Mouse (Mus musculus): ENCODE data around the gene Fdx1. TPM values are rescaled to one million over a fixed set of nuclear protein-coding genes. Genes with fewer than 3 reads are reported as not detected.

The Fdx1 gene
- polyA plus RNA-seq, 1 experiment from 2014 or later, result 66.9 TPM

DNA sequence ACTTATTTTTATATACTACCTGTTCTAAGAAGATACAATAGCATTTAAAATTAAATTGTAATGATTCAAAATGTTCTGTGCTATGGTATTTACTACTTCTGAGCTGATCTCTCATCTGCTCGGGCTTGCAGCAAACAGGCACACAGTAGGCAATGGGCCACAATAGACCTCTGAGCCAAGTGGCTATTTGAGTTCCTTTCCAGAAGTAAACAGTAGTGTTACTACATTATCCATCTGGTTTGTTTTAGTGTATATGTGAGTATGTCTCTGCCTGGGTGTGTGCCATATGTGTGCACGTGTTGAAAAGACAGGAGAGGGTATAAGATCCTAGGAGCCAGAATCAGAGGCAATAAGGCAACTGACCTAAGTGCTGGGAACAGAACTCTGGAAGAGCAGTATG, 6.9 kb downstream of the Fdx1 start:
- 86% methylated on average over 2 of the region's 2 CpGs for WGBS
- H3K4me1 ChIP-seq, result peaks cover 5% of the 10 kb centered on the region
- H3K36me3 ChIP-seq, result peaks cover 27% of the 10 kb centered on the region
- no peak overlapping the region for H3K4me3 ChIP-seq
- no peak for DNase-seq (ENCODE audit: low spot score)
- no peak overlapping the region for H3K27ac ChIP-seq
- H3K27me3 ChIP-seq (ENCODE audit: low read depth, poor library complexity, severe bottlenecking), result no peaks in the 10 kb centered on the region
- H3K9me3 ChIP-seq (replicated peaks), result no peaks in the 10 kb centered on the region

DNA sequence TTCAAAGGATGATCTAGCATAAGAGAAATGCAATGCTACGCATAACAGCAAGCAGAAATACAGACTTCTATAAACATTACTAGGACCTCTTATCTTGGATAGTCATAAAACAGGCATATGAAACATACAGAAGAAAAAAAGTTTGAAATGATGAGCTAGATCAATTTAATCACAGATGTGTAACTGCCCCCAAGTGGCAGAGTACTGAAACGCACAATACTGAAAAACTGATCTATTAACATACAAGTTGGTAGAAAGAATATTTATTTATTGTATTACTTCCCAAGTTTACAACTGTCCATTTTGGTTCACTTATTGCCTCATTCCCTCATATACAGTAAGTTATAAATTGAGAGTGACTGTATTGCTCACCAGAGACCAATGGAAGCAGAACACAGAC, 12.0 kb downstream of the Fdx1 start:
- Histone ChIP-seq H3K4me3 (no peak overlapping the region), H3K9me3 (replicated peaks) (no peaks in the 10 kb centered on the region), H3K4me1 (no peaks in the 10 kb centered on the region), H3K27me3 (ENCODE audit: low read depth, poor library complexity, severe bottlenecking) (no peaks in the 10 kb centered on the region), H3K27ac (no peak overlapping the region), H3K36me3 (peaks cover 33% of the 10 kb centered on the region)
- WGBS, result 79% methylated on average over 2 of the region's 2 CpGs
- DNase-seq (ENCODE audit: low spot score), result no peak

DNA sequence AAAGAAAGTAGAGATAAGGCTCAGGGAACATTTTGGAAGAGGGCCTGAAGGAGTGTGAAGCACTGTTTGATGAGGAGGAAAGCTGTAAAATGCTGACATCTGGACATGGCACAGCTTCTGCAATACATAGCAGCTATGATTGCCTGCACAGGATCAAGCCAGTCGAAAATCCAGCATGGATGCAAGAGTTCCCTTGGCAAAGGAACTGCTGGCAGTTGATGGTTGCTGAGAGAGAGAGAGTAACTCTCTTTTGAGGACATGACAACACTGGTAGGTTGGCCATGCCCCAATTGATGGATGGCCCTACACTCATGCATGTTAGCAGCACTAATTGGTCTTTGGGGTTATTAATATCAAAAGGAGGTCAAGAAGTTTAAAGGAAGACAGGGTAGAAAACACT, 12.7 kb downstream of the Fdx1 start:
- Histone ChIP-seq H3K27me3 (ENCODE audit: low read depth, poor library complexity, severe bottlenecking) (no peaks in the 10 kb centered on the region), H3K36me3 (peaks cover 34% of the 10 kb centered on the region), H3K4me1 (no peaks in the 10 kb centered on the region), H3K9me3 (replicated peaks) (no peaks in the 10 kb centered on the region), H3K4me3 (no peak overlapping the region), H3K27ac (no peak overlapping the region)
- WGBS, result 82% methylated on average over 1 of the region's 1 CpGs
- DNase-seq (ENCODE audit: low spot score), result no peak

DNA sequence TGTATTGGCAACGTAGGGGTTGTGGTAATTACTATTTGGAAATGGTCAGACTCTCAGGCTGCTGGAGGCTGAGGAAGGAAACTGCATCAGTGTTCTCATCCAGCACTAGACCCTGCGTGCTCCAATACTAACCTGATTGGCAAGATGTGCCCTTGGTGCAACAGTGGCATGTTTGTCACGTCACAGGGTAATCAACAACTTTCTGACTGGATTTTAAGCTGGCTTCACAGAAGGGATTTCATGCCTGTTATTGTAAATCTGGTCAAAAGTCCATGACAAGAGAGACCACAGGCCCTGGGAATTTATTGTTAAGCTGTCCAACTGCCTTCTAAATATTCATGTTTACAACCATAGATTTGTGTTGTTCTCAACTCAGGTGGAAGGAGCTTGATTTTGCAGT, 13.1 kb downstream of the Fdx1 start:
- peaks cover 31% of the 10 kb centered on the region for H3K36me3 ChIP-seq
- WGBS, result 91% methylated on average over 3 of the region's 3 CpGs
- H3K27me3 ChIP-seq (ENCODE audit: low read depth, poor library complexity, severe bottlenecking), result no peaks in the 10 kb centered on the region
- no peak overlapping the region for H3K4me3 ChIP-seq
- H3K9me3 ChIP-seq (replicated peaks), result no peaks in the 10 kb centered on the region
- H3K4me1 ChIP-seq, result no peaks in the 10 kb centered on the region
- no peak for DNase-seq (ENCODE audit: low spot score)
- H3K27ac ChIP-seq, result no peak overlapping the region

DNA sequence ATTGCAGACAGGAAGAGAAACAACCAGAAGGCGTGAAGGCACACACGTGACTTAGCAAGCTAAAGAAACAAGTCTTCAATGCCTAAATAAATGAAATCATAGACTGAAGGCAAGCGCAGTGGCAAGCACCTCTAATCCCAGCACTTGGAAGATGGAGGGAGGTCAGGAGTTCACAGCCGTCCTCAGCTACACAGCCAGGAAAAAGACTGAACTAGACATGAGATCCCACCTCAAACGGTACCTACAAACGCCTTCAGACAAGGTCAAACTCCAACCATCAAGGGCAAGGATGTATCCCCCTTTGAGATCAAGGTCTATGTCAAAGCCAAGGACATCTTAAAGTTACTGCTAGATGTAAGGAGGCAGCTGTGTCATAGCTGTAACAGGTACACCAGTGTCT, 19.4 kb downstream of the Fdx1 start:
- H3K27ac ChIP-seq, result no peak overlapping the region
- H3K9me3 ChIP-seq (replicated peaks), result no peaks in the 10 kb centered on the region
- DNase-seq (ENCODE audit: low spot score), result no peak
- peaks cover 29% of the 10 kb centered on the region for H3K36me3 ChIP-seq
- H3K27me3 ChIP-seq (ENCODE audit: low read depth, poor library complexity, severe bottlenecking), result no peaks in the 10 kb centered on the region
- WGBS, result 88% methylated on average over 6 of the region's 6 CpGs
- no peaks in the 10 kb centered on the region for H3K4me1 ChIP-seq
- no peak overlapping the region for H3K4me3 ChIP-seq

DNA sequence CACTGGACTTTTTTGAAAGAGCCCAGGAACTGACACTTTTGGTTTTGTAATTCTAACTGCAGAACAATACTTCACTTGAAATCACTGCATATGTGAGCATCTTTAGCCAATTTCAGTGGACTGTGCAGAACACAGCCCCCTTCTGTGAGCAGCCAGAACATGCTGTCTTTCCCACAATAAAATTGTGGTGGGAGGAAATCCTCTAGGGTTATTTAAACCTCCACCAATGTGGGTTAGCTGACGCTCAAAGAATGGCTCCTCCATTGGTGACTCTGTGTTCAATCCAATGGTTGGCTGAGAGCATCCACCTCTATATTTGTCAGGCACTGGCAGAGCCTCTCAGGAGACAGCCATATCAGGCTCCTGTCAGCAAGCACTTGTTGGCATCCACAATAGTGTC, 28.7 kb downstream of the Fdx1 start:
- WGBS, result 82% methylated on average over 1 of the region's 1 CpGs
- no peaks in the 10 kb centered on the region; the same call in 1 of the 2 replicates for H3K4me1 ChIP-seq
- H3K27me3 ChIP-seq (ENCODE audit: low read depth, poor library complexity, severe bottlenecking), result no peaks in the 10 kb centered on the region
- no peaks in the 10 kb centered on the region for H3K36me3 ChIP-seq
- H3K27ac ChIP-seq, result no peak overlapping the region
- no peak for DNase-seq (ENCODE audit: low spot score)
- H3K9me3 ChIP-seq (replicated peaks), result no peaks in the 10 kb centered on the region
- no peak overlapping the region for H3K4me3 ChIP-seq

DNA sequence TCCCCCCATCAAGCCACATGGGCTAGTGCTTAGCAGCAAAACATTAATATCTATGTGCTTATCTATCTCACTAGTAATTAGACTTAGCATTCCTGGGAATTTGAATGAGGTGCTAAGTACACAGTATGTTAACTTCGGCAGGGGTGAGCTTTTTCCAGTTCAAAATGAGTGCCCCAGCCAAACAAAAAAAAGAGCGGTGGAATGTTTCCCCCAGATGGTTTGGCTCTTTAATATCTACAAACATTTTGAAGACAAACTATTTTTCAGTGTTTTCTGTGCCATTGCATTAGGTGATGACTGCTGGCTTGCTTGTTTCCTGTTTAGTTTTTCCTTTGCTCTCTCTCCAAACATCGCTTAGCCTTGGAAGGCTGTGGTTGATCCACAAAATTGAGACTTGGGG, 31.4 kb downstream of the Fdx1 start:
- Histone ChIP-seq H3K4me3 (no peak overlapping the region), H3K27me3 (ENCODE audit: low read depth, poor library complexity, severe bottlenecking) (no peaks in the 10 kb centered on the region), H3K9me3 (replicated peaks) (no peaks in the 10 kb centered on the region), H3K36me3 (no peaks in the 10 kb centered on the region), H3K4me1 (peaks cover 19% of the 10 kb centered on the region), H3K27ac (no peak overlapping the region)
- WGBS, result 91% methylated on average over 3 of the region's 3 CpGs
- no peak for DNase-seq (ENCODE audit: low spot score)

DNA sequence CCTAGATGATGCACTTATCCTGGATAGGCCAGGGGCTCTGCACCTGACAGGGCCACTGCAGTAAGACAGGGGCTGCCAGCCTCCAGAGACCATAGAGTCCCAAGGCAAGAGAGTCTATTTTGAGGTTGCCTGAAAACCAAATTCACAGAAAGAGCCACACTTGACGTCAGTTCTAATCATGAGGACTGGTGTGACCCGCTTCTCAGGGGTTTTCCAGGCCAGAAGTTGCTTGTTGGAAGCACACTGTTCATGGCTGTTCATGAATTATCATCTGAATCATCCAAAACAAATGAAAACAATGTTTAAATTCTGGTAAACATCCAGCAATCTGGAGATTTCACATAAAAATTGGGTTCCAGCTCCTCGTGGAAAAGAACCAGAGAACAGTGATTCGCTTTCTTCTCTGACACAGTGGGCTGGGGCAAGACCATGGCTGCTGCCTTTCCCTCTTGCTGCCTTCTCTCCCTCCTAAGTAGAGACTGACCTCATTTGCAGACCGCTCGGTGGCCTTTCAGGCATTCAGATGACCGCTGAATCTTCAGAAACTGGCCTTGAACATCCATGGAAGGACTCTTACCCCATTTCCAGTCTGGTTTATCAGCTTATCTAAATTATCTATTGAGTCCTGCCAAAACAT, 32.2 kb downstream of the Fdx1 start:
- no peak overlapping the region for H3K27ac ChIP-seq
- H3K36me3 ChIP-seq, result no peaks in the 10 kb centered on the region
- H3K4me3 ChIP-seq, result no peak overlapping the region
- no peak for DNase-seq (ENCODE audit: low spot score)
- 93% methylated on average over 7 of the region's 7 CpGs for WGBS
- no peaks in the 10 kb centered on the region for H3K27me3 ChIP-seq (ENCODE audit: low read depth, poor library complexity, severe bottlenecking)
- peaks cover 19% of the 10 kb centered on the region for H3K4me1 ChIP-seq
- H3K9me3 ChIP-seq (replicated peaks), result no peaks in the 10 kb centered on the region

DNA sequence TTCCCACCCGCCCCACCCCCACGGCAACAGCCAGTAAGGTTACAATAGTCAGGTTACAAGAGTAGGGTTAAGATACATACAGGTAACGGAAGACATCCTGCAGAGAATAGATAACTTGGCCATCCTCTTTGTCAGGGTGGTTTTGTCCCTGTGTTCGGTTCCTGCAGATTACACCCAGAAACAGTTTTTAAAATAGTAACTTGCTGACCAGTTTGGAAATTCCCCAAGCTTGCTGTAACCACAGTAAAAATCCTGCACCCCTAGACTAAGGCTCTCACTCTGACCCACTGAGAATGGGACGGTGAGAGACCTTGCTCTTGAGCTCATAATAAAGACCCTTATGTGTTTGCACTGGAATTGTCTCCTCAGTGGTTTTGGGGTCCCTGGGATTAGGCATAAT, 33.4 kb downstream of the Fdx1 start:
- Histone ChIP-seq H3K4me3 (no peak overlapping the region), H3K36me3 (no peaks in the 10 kb centered on the region), H3K9me3 (replicated peaks) (no peaks in the 10 kb centered on the region), H3K27ac (no peak overlapping the region), H3K27me3 (ENCODE audit: low read depth, poor library complexity, severe bottlenecking) (no peaks in the 10 kb centered on the region), H3K4me1 (peaks cover 19% of the 10 kb centered on the region)
- 86% methylated on average over 5 of the region's 5 CpGs for WGBS
- no peak for DNase-seq (ENCODE audit: low spot score)

DNA sequence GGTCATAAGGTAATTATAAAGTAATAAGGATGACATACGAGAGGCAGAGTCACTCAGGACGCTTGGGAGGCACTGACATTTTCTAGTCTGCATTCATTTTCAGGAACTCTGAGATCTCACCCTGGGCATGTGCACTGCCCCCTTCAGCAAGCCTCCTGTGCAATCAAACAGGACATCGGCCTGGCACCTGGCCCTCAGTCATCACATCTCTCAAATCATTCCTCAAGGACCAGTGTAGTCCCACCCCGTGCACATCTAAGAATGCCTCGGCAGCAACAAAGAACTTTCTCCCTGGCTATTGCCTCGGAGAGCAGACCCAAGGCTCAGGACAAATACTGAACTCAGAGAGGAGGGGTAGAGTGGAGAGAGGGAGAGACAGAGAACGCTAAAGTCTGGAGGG, 34.7 kb downstream of the Fdx1 start:
- WGBS, result 59% methylated on average over 7 of the region's 7 CpGs
- H3K4me3 ChIP-seq, result no peak overlapping the region
- H3K9me3 ChIP-seq (replicated peaks), result no peaks in the 10 kb centered on the region
- no peak for DNase-seq (ENCODE audit: low spot score)
- no peaks in the 10 kb centered on the region for H3K36me3 ChIP-seq
- peak overlapping the region; percentile 66; the same call in 1 of the 2 replicates for H3K27ac ChIP-seq
- peaks cover 19% of the 10 kb centered on the region for H3K4me1 ChIP-seq
- no peaks in the 10 kb centered on the region for H3K27me3 ChIP-seq (ENCODE audit: low read depth, poor library complexity, severe bottlenecking)

DNA sequence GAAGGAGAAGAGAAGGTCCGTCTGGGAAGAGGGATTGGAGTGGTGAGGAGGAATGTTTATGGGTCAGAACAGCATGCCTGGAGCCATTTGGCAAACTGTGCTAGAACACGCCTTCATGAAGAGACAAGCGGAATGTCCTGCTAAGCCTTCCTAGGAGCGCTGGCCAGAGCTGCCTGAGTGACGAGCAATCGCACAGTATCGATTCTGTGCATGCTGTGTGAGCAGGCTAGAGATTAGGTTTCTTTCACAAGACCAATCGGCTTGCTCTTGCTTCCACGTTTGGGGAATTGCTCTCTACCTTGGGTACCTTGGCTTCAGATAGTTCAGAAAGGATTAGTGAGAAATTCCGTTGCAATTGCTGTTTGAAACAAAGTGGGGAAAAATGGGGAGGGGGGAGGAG, 35.2 kb downstream of the Fdx1 start:
- H3K4me1 ChIP-seq, result peaks cover 19% of the 10 kb centered on the region
- H3K36me3 ChIP-seq, result no peaks in the 10 kb centered on the region
- no peaks in the 10 kb centered on the region for H3K27me3 ChIP-seq (ENCODE audit: low read depth, poor library complexity, severe bottlenecking)
- 44% methylated on average over 10 of the region's 10 CpGs for WGBS
- H3K27ac ChIP-seq, result 0 out of 2 replicates have a peak overlapping the region, but pooled peaks have one; percentile 36
- H3K9me3 ChIP-seq (replicated peaks), result no peaks in the 10 kb centered on the region
- no peak overlapping the region for H3K4me3 ChIP-seq
- DNase-seq (ENCODE audit: low spot score), result peak; percentile 47

DNA sequence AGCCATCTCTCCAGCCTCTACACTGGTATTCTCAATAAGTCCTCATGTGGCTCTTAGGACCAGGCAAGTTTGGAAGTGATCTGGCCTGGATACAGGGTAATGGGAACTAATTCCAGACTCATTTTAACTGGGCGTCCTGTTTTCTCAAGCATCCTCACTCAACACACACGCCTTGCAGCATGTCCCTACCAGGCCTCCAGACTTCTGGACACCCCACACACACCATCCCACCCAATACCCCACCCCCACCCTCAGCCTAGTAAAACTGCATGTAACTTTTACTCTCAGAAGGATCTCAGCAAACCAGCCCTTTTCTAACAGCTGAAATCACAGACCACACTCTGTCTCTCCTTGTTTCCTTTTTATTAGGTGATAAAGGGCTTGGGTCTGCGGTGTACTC, 35.7 kb downstream of the Fdx1 start:
- peak; percentile 28 for DNase-seq (ENCODE audit: low spot score)
- WGBS, result 50% methylated on average over 3 of the region's 3 CpGs
- Histone ChIP-seq H3K4me1 (peaks cover 19% of the 10 kb centered on the region), H3K27me3 (ENCODE audit: low read depth, poor library complexity, severe bottlenecking) (no peaks in the 10 kb centered on the region), H3K27ac (peak overlapping the region; percentile 56; the same call in 1 of the 2 replicates), H3K4me3 (no peak overlapping the region), H3K9me3 (replicated peaks) (no peaks in the 10 kb centered on the region), H3K36me3 (no peaks in the 10 kb centered on the region)

DNA sequence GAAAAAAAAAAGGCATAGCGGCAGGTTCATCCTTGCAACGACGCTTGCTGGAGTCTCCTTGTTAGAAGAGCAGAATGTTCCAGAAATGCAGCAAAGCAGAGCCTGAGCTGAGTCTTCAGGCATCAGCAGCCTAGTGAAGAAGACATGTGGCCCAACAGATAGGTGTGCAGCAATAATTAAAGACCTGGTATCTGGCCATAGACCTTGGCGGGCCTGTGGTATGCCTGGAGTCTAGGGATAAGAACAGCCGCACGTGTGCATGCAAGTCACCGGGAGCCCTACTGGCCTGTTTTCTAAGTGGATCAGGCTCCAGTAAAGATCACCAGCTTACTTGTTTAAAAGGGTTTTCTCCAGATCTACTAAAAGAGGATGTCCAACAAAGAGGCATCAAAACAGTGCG, 36.7 kb downstream of the Fdx1 start:
- Histone ChIP-seq H3K4me1 (peaks cover 19% of the 10 kb centered on the region), H3K27me3 (ENCODE audit: low read depth, poor library complexity, severe bottlenecking) (no peaks in the 10 kb centered on the region), H3K4me3 (no peak overlapping the region), H3K27ac (no peak overlapping the region), H3K9me3 (replicated peaks) (no peaks in the 10 kb centered on the region), H3K36me3 (no peaks in the 10 kb centered on the region)
- peak; percentile 18 for DNase-seq (ENCODE audit: low spot score)
- 94% methylated on average over 8 of the region's 8 CpGs for WGBS

DNA sequence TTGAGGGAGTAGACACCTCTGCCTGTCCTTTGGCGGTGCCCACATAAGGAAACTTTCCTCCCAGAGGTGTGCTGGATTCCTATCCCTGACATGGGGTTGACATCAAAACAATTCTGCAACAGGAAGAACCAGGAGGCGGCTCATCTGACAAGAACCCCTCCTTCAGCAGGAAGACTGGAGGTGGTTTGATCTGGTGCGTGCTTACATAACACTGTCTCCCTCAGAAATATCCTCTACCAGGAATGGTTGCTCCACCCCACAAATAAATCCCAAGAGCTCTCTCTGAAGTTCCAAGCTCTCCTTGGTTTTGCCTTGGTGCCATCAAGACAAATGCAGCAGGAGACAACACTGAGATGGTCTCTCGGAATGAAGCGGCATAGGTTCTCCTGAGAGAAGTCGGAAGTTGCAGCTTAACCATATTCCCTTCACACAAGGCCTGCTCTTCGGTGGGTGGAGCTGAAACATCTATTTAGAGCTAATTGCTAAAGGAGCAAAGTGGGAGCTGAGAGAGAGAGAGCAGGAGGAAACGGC, 38.7 kb downstream of the Fdx1 start:
- H3K9me3 ChIP-seq (replicated peaks), result no peaks in the 10 kb centered on the region

More for the DNA sequence above, 38.7 kb downstream of the Fdx1 start:
- H3K36me3 ChIP-seq, result no peaks in the 10 kb centered on the region
- H3K27me3 ChIP-seq (ENCODE audit: low read depth, poor library complexity, severe bottlenecking), result no peaks in the 10 kb centered on the region
- no peak overlapping the region for H3K27ac ChIP-seq
- H3K4me3 ChIP-seq, result no peak overlapping the region
- 78% methylated on average over 8 of the region's 8 CpGs for WGBS
- peaks cover 19% of the 10 kb centered on the region for H3K4me1 ChIP-seq
- DNase-seq (ENCODE audit: low spot score), result no peak
